Mouse (Mus musculus) liver, embryonic 11.5 days (tissue): ENCODE measurements around the gene Myl9. TPM values are rescaled to one million over a fixed set of nuclear protein-coding genes. Genes with fewer than 3 reads are reported as not detected.

ENCODE experiments used
- ATAC-seq: fragments of 200-750 bp; cut with Nextera tagmentation; replicated peaks from 2 replicates; pipeline ENCODE4 v1.8.0; 2017; ENCODE audit warnings: moderate number of reproducible peaks, mild to moderate bottlenecking, moderate TSS enrichment, moderate library complexity; ENCODE audit not compliant: low FRiP score
- DNase-seq: peaks from one replicate; pipeline ENCODE4 v3.0.0-alpha.2; 2017; ENCODE audit warnings: low spot score
- H3K27ac ChIP-seq: fragments of 300-500 bp; sonication (generic); 2 replicates; pipeline ENCODE4 v1.5.1; 2014; ENCODE audit warnings: mild to moderate bottlenecking, low read depth, low read length, control low read depth
- H3K27me3 ChIP-seq: fragments of 300-500 bp; sonication (generic); replicated peaks from 2 replicates; pipeline ENCODE4 v1.6.1; 2014; ENCODE audit warnings: low read length, mixed read lengths; ENCODE audit not compliant: control insufficient read depth, insufficient read depth
- H3K36me3 ChIP-seq: fragments of 300-500 bp; sonication (generic); 2 replicates; pipeline ENCODE4 v1.6.1; 2014; ENCODE audit warnings: mild to moderate bottlenecking, low read length, moderate library complexity, mixed read lengths; ENCODE audit not compliant: control insufficient read depth, insufficient read depth
- H3K4me1 ChIP-seq: fragments of 300-500 bp; sonication (generic); replicated peaks from 2 replicates; pipeline ENCODE4 v1.6.1; 2014; ENCODE audit warnings: low read length, mixed read lengths; ENCODE audit not compliant: control insufficient read depth, insufficient read depth
- H3K4me2 ChIP-seq: fragments of 300-500 bp; sonication (generic); 2 replicates; pipeline ENCODE4 v1.6.1; 2014; ENCODE audit warnings: mild to moderate bottlenecking, control low read depth, moderate library complexity
- H3K4me3 ChIP-seq: fragments of 300-500 bp; sonication (generic); 2 replicates; pipeline ENCODE4 v1.5.1; 2014; ENCODE audit warnings: low read depth, low read length, control low read depth
- H3K9ac ChIP-seq: fragments of 300-500 bp; sonication (generic); 2 replicates; pipeline ENCODE4 v1.6.1; 2014; ENCODE audit warnings: low read depth, low read length, control low read depth
- H3K9me3 ChIP-seq: fragments of 300-500 bp; sonication (generic); 2 replicates; pipeline ENCODE4 v1.6.1; 2016; ENCODE audit warnings: low read length, inconsistent platforms, mixed read lengths; ENCODE audit not compliant: control insufficient read depth
- WGBS: fragments of 180-500 bp; shearing (Covaris S2); extraction: QIAGEN DNeasy Blood & Tissue Kit; methylation state at CpG from one replicate; pipeline ENCODE4 v1.1.7; 2014; 5-methylcytosine and 5-hydroxymethylcytosine counted together
- polyA plus RNA-seq: library from polyadenylated mRNA; unstranded; fragments of >200 nt; fragmentation: Nextera tagmentation; extraction: Ambion mirVana; gene quantifications from 2 replicates; pipeline ENCODE4 v1.2.1, GENCODE M21; 2014

Myl9 gene
- polyA plus RNA-seq, 1 experiment from 2014 or later, result 115 TPM

DNA sequence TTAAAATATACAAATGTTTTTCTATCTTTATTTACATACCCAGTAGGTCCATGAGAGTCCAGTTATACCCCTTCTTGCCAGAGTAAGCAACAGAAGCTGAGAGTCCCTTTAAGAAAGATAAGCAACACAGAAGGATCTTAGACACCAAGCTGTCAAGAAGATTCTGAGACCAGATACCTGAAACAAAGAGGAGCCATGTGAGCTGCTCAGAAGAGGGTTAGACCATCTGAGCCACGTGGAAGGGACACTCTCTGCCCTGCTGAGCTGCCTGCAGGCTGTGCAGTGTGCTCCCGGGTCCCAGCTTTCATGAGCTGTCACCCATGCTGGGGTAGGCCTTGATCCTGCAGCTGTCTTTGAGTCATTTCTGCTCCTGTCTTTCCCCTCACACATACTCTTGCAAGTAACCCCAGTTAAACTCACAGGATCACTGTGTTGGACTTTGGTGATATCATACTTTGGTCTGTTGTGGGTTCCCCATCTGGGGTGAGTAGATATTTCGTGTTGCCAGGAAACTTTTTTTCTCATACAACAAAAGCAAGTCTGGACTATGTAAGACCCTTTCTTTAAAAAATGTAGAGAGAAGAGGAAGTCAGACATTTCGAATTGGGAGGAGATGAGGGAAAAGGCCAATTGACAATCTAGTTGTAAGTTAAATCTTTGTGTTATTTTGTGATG lies 28.6 kb downstream of the Myl9 start:
- WGBS, result 45% methylated on average over 4 of the region's 4 CpGs
- no peak for DNase-seq

DNA sequence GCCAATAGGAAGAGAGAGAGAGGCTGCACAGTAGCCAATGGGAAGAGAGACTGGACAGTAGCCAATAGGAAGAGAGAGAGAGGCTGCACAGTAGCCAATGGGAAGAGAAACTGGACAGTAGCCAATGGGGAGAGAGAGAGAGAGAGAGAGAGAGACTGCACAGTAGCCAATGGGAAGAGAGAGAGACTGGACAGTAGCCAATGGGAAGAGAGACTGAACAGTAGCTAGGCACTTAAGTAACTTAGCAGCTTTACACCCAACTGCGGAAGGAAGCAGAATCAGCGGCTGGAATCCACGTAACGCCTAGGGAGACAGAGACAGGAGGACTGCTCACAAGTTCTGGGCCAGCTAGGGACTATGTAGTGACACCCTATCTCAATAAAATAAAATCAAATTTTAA lies 29.4 kb downstream of the Myl9 start:
- H3K4me3 ChIP-seq, result no peak overlapping the region
- no peaks in the 10 kb centered on the region for H3K36me3 ChIP-seq
- H3K9me3 ChIP-seq, result no peaks in the 10 kb centered on the region
- H3K4me2 ChIP-seq, result no peak overlapping the region
- DNase-seq, result no peak
- H3K27ac ChIP-seq, result no peak overlapping the region
- no peak overlapping the region for H3K9ac ChIP-seq
- ATAC-seq, result no peak
- H3K27me3 ChIP-seq, result no peaks in the 10 kb centered on the region
- 0 out of 2 replicates have a peak, but pooled peaks cover 2% of the 10 kb centered on the region for H3K4me1 ChIP-seq
- WGBS, result 93% methylated on average over 4 of the region's 4 CpGs

More for the DNA sequence above, 28.6 kb downstream of the Myl9 start:
- ATAC-seq, result 0 out of 2 replicates have a peak, but pooled peaks have one; percentile 34
- Histone ChIP-seq H3K4me2 (no peak overlapping the region; the same call in 1 of the 2 replicates), H3K9ac (no peak overlapping the region), H3K4me1 (0 out of 2 replicates have a peak, but pooled peaks cover 2% of the 10 kb centered on the region), H3K27me3 (no peaks in the 10 kb centered on the region), H3K36me3 (no peaks in the 10 kb centered on the region), H3K9me3 (no peaks in the 10 kb centered on the region), H3K27ac (no peak overlapping the region), H3K4me3 (no peak overlapping the region)

DNA sequence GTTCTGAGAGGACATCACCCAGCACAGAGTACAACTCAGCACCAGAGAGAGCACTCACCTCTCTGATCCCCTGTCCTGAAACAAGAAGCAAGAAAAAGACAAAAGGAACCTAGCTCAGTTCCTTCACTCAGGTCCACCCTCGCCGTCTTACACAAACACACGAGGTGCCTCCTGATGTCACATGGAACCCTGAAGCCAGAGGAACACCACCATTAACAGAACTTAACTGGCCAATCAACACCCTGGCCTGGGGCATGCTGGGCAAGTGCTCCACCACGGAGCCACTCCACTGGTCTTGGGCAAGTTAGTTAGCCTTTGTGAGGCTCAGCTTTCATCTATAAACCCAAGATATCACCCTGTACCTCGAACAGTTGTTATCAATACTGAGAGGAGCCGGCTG lies 31.7 kb downstream of the Myl9 start:
- DNase-seq (no peak), ATAC-seq (no peak)
- no peaks in the 10 kb centered on the region for H3K9me3 ChIP-seq
- no peak overlapping the region for H3K9ac ChIP-seq
- H3K4me2 ChIP-seq, result no peak overlapping the region
- H3K4me1 ChIP-seq, result 0 out of 2 replicates have a peak, but pooled peaks cover 2% of the 10 kb centered on the region
- WGBS, result 69% methylated on average over 6 of the region's 6 CpGs
- no peak overlapping the region for H3K27ac ChIP-seq
- no peaks in the 10 kb centered on the region for H3K27me3 ChIP-seq
- no peak overlapping the region for H3K4me3 ChIP-seq
- no peaks in the 10 kb centered on the region for H3K36me3 ChIP-seq

GRCm38 (mm10) chr2:156809579-156809978 lies 34.4 kb downstream of the Myl9 start:
- no peak for DNase-seq
- no peak overlapping the region for H3K4me2 ChIP-seq
- 21% methylated on average over 2 of the region's 2 CpGs for WGBS
- H3K36me3 ChIP-seq, result no peaks in the 10 kb centered on the region
- H3K27ac ChIP-seq, result no peak overlapping the region
- no peak overlapping the region for H3K9ac ChIP-seq
- no peaks in the 10 kb centered on the region for H3K4me1 ChIP-seq
- H3K27me3 ChIP-seq, result no peaks in the 10 kb centered on the region
- H3K9me3 ChIP-seq, result no peaks in the 10 kb centered on the region
- ATAC-seq, result no peak
- no peak overlapping the region for H3K4me3 ChIP-seq

- Histone ChIP-seq H3K4me1 (no peaks in the 10 kb centered on the region), H3K27me3 (no peaks in the 10 kb centered on the region), H3K4me2 (no peak overlapping the region), H3K9ac (no peak overlapping the region), H3K4me3 (no peak overlapping the region), H3K27ac (no peak overlapping the region), H3K9me3 (no peaks in the 10 kb centered on the region), H3K36me3 (no peaks in the 10 kb centered on the region)
- ATAC-seq, result no peak
- 96% methylated on average over 10 of the region's 10 CpGs for WGBS
- no peak for DNase-seq
Measured at GRCm38 (mm10) chr2:156810716-156811115, 35.5 kb downstream of the Myl9 start.

- Histone ChIP-seq H3K9me3 (no peaks in the 10 kb centered on the region), H3K9ac (no peak overlapping the region), H3K27me3 (no peaks in the 10 kb centered on the region), H3K4me2 (no peak overlapping the region), H3K36me3 (no peaks in the 10 kb centered on the region), H3K4me3 (no peak overlapping the region), H3K27ac (no peak overlapping the region), H3K4me1 (no peaks in the 10 kb centered on the region)
- ATAC-seq (no peak), DNase-seq (no peak)
- 75% methylated on average over 5 of the region's 5 CpGs for WGBS
Measured at GRCm38 (mm10) chr2:156811556-156811955, 36.3 kb downstream of the Myl9 start.

DNA sequence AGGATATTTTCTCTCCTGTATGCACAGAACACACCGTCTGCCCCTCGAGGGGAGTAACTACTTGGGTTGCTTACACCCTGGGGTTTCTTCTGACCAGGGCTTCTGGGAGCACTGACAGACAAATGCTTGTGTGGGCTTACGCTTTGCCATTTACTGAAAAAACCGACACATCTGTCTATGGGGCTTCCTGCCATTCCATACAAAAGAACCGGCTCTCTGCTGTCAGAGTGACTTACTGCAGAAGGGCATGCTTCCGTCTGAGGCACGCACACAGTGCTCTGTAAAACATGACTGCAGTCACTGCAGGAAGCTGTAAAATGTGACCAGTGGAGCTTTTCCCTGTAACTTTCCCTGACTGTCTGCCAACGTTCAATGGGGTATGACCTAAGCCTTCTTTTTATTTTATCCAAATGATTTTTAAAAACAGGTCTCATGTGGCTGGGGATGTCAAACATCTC lies 39.2 kb downstream of the Myl9 start:
- Histone ChIP-seq H3K27ac (no peak overlapping the region; the same call in none of the 2 replicates), H3K4me2 (no peak overlapping the region), H3K4me1 (no peaks in the 10 kb centered on the region), H3K27me3 (no peaks in the 10 kb centered on the region), H3K9me3 (no peaks in the 10 kb centered on the region), H3K36me3 (no peaks in the 10 kb centered on the region), H3K9ac (no peak overlapping the region), H3K4me3 (no peak overlapping the region)
- no peak for ATAC-seq
- no peak for DNase-seq
- WGBS, result 32% methylated on average over 8 of the region's 8 CpGs

DNA sequence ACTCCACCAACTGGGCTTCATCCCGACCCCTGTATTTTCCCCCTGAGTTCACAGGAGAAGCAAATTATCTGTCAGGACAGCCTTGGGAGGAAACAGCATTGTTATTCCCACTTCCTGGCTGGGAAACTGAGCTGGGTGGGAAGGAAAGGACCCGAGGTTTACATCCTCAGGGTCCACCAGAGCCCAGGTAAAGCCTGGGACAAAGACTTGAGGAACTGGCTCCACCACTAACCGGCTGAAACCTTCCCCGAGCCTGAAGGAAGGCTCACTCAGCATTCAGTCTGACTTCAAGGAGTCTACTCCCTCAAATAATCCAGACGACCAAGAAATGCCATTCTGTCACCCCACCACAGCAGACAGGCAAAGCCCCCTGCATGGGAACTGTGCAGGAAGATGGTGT lies 39.7 kb downstream of the Myl9 start:
- Histone ChIP-seq H3K9ac (no peak overlapping the region), H3K27ac (no peak overlapping the region; the same call in 1 of the 2 replicates), H3K36me3 (no peaks in the 10 kb centered on the region), H3K4me1 (no peaks in the 10 kb centered on the region), H3K4me3 (no peak overlapping the region), H3K4me2 (no peak overlapping the region), H3K9me3 (no peaks in the 10 kb centered on the region), H3K27me3 (no peaks in the 10 kb centered on the region)
- ATAC-seq (no peak), DNase-seq (no peak)
- WGBS, result 35% methylated on average over 5 of the region's 5 CpGs

DNA sequence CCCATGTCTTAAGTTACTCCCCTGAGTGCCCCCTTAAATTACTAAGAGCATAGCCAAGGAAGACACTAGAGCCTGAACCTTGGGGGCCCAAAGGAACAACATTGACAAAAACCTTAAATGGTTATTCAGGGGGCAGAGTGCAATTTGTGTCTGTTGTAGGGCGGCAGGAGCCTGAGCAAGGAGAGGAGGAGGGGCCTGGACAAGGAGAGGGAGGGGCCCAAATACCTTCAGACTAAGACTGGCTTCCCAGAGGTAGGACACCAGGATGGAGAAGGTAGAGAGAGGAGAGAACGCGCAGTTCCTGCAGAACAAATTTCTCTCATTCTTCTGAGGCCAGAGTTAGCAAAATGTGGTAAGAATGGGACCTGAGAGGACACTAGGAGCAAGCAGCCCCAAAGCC lies 40.2 kb downstream of the Myl9 start:
- no peaks in the 10 kb centered on the region for H3K27me3 ChIP-seq
- no peak overlapping the region for H3K9ac ChIP-seq
- no peaks in the 10 kb centered on the region for H3K4me1 ChIP-seq
- H3K36me3 ChIP-seq, result no peaks in the 10 kb centered on the region
- H3K4me2 ChIP-seq, result no peak overlapping the region
- DNase-seq (no peak), ATAC-seq (no peak)
- no peaks in the 10 kb centered on the region for H3K9me3 ChIP-seq
- no peak overlapping the region for H3K27ac ChIP-seq
- 69% methylated on average over 3 of the region's 3 CpGs for WGBS
- no peak overlapping the region for H3K4me3 ChIP-seq
